Mouse (Mus musculus): Measurements from ENCODE around the gene Zfp14. TPM values are rescaled to one million over a fixed set of nuclear protein-coding genes. Genes with fewer than 3 reads are reported as not detected.

The Zfp14 gene
- polyA plus RNA-seq, 1 experiment from 2014 or later, result 2.3 TPM

GRCm38 (mm10) chr7:30072146-30073028 lies 21.2 kb upstream of the Zfp14 start, which contains the start of gene Zfp82:
TSS of gene Zfp82 (minus strand) at chr7:30072900.
- Histone ChIP-seq H3K4me3 (ENCODE audit: low read depth, low read length) (peak within 1 kb of the TSS; percentile 68), H3K9me3 (ENCODE audit: low read length) (no peaks in the 10 kb centered on the region), H3K4me1 (ENCODE audit: insufficient read depth, low read depth, low read length) (no peaks in the 10 kb centered on the region), H3K9ac (replicated peaks; ENCODE audit: low read depth) (peak within 1 kb of the TSS; percentile 44), H3K27me3 (replicated peaks; ENCODE audit: insufficient read depth, low read length) (no peaks in the 10 kb centered on the region), H3K36me3 (ENCODE audit: insufficient read depth, low read length) (no peaks in the 10 kb centered on the region), H3K4me2 (replicated peaks; ENCODE audit: low read depth, low read length) (peak within 1 kb of the TSS; percentile 96), H3K27ac (ENCODE audit: low read length) (no peak within 1 kb of the TSS)
- ATAC-seq (peak; percentile 90), DNase-seq (ENCODE audit: low spot score) (peak; percentile 87)
- under 1% methylated on average over 45 of the region's 50 CpGs for WGBS
- TF ChIP-seq CTCF (IDR thresholded peaks at IDR 0.05) (no peak), EP300 (IDR thresholded peaks at IDR 0.05) (no peak)

GRCm38 (mm10) chr7:30064622-30065021 lies 13.4 kb upstream of the Zfp14 start:
- DNase-seq (ENCODE audit: low spot score) (no peak), ATAC-seq (no peak)
- Histone ChIP-seq H3K4me1 (ENCODE audit: insufficient read depth, low read depth, low read length) (no peaks in the 10 kb centered on the region), H3K27ac (ENCODE audit: low read length) (no peak overlapping the region), H3K9ac (replicated peaks; ENCODE audit: low read depth) (no peak overlapping the region), H3K36me3 (ENCODE audit: insufficient read depth, low read length) (peaks cover 6% of the 10 kb centered on the region; the same call in 1 of the 2 replicates), H3K4me2 (replicated peaks; ENCODE audit: low read depth, low read length) (no peak overlapping the region), H3K27me3 (replicated peaks; ENCODE audit: insufficient read depth, low read length) (no peaks in the 10 kb centered on the region), H3K9me3 (ENCODE audit: low read length) (no peaks in the 10 kb centered on the region), H3K4me3 (ENCODE audit: low read depth, low read length) (no peak overlapping the region)
- WGBS, result 73% methylated on average over 5 of the region's 5 CpGs
- peak; percentile 23; the same call in 1 of the 2 replicates for TF ChIP-seq CTCF (IDR thresholded peaks at IDR 0.05)
- no peak for TF ChIP-seq EP300 (IDR thresholded peaks at IDR 0.05)

- peak; percentile 49 for TF ChIP-seq CTCF (IDR thresholded peaks at IDR 0.05)
- TF ChIP-seq EP300 (IDR thresholded peaks at IDR 0.05), result no peak
- Histone ChIP-seq H3K4me1 (ENCODE audit: insufficient read depth, low read depth, low read length) (no peaks in the 10 kb centered on the region), H3K36me3 (ENCODE audit: insufficient read depth, low read length) (peaks cover 6% of the 10 kb centered on the region; the same call in 1 of the 2 replicates), H3K9me3 (ENCODE audit: low read length) (no peaks in the 10 kb centered on the region), H3K4me2 (replicated peaks; ENCODE audit: low read depth, low read length) (no peak overlapping the region), H3K4me3 (ENCODE audit: low read depth, low read length) (no peak overlapping the region), H3K27me3 (replicated peaks; ENCODE audit: insufficient read depth, low read length) (no peaks in the 10 kb centered on the region), H3K9ac (replicated peaks; ENCODE audit: low read depth) (no peak overlapping the region), H3K27ac (ENCODE audit: low read length) (no peak overlapping the region)
- DNase-seq (ENCODE audit: low spot score) (no peak), ATAC-seq (no peak)
- WGBS, result 93% methylated on average over 5 of the region's 5 CpGs
Observed at GRCm38 (mm10) chr7:30062478-30062877, 11.3 kb upstream of the Zfp14 start.

GRCm38 (mm10) chr7:30060341-30060740 lies 9.2 kb upstream of the Zfp14 start:
- Histone ChIP-seq H3K36me3 (ENCODE audit: insufficient read depth, low read length) (peaks cover 12% of the 10 kb centered on the region), H3K9ac (replicated peaks; ENCODE audit: low read depth) (no peak overlapping the region), H3K4me1 (ENCODE audit: insufficient read depth, low read depth, low read length) (no peaks in the 10 kb centered on the region), H3K4me2 (replicated peaks; ENCODE audit: low read depth, low read length) (no peak overlapping the region), H3K9me3 (ENCODE audit: low read length) (no peaks in the 10 kb centered on the region), H3K27ac (ENCODE audit: low read length) (no peak overlapping the region), H3K4me3 (ENCODE audit: low read depth, low read length) (no peak overlapping the region), H3K27me3 (replicated peaks; ENCODE audit: insufficient read depth, low read length) (no peaks in the 10 kb centered on the region)
- ATAC-seq, result no peak
- no peak for DNase-seq (ENCODE audit: low spot score)
- TF ChIP-seq CTCF (IDR thresholded peaks at IDR 0.05), result no peak
- TF ChIP-seq EP300 (IDR thresholded peaks at IDR 0.05), result no peak
- WGBS, result 84% methylated on average over 6 of the region's 6 CpGs

- Histone ChIP-seq H3K9ac (replicated peaks; ENCODE audit: low read depth) (no peak overlapping the region), H3K27me3 (replicated peaks; ENCODE audit: insufficient read depth, low read length) (no peaks in the 10 kb centered on the region), H3K4me2 (replicated peaks; ENCODE audit: low read depth, low read length) (no peak overlapping the region), H3K27ac (ENCODE audit: low read length) (no peak overlapping the region), H3K4me3 (ENCODE audit: low read depth, low read length) (no peak overlapping the region), H3K9me3 (ENCODE audit: low read length) (no peaks in the 10 kb centered on the region), H3K4me1 (ENCODE audit: insufficient read depth, low read depth, low read length) (no peaks in the 10 kb centered on the region), H3K36me3 (ENCODE audit: insufficient read depth, low read length) (peaks cover 6% of the 10 kb centered on the region; the same call in 1 of the 2 replicates)
- DNase-seq (ENCODE audit: low spot score) (no peak), ATAC-seq (no peak)
- 5% methylated on average over 3 of the region's 3 CpGs for WGBS
- TF ChIP-seq EP300 (IDR thresholded peaks at IDR 0.05) (no peak), CTCF (IDR thresholded peaks at IDR 0.05) (no peak)
Observed at GRCm38 (mm10) chr7:30053591-30053990, 2.4 kb upstream of the Zfp14 start.

GRCm38 (mm10) chr7:30048126-30048525 lies 3.1 kb downstream of the Zfp14 start:
- H3K36me3 ChIP-seq (ENCODE audit: insufficient read depth, low read length), result no peaks in the 10 kb centered on the region
- 68% methylated on average over 4 of the region's 4 CpGs for WGBS
- H3K9me3 ChIP-seq (ENCODE audit: low read length), result no peaks in the 10 kb centered on the region
- DNase-seq (ENCODE audit: low spot score) (no peak), ATAC-seq (no peak)
- TF ChIP-seq CTCF (IDR thresholded peaks at IDR 0.05), result no peak
- TF ChIP-seq EP300 (IDR thresholded peaks at IDR 0.05), result no peak
- no peaks in the 10 kb centered on the region for H3K4me1 ChIP-seq (ENCODE audit: insufficient read depth, low read depth, low read length)
- no peaks in the 10 kb centered on the region for H3K27me3 ChIP-seq (replicated peaks; ENCODE audit: insufficient read depth, low read length)
- H3K4me2 ChIP-seq (replicated peaks; ENCODE audit: low read depth, low read length), result no peak overlapping the region
- H3K27ac ChIP-seq (ENCODE audit: low read length), result no peak overlapping the region
- no peak overlapping the region for H3K4me3 ChIP-seq (ENCODE audit: low read depth, low read length)
- H3K9ac ChIP-seq (replicated peaks; ENCODE audit: low read depth), result no peak overlapping the region
